Mouse (Mus musculus) midbrain, embryonic 14.5 days (tissue): ENCODE measurements around the gene Tnfaip8l3. TPM values are rescaled to one million over a fixed set of nuclear protein-coding genes. Genes with fewer than 3 reads are reported as not detected.

Source experiments
- ATAC-seq: fragments of 200-750 bp; cut with Nextera tagmentation; 2 replicates; pipeline ENCODE4 v1.8.0; 2017; ENCODE audit warnings: moderate number of reproducible peaks, moderate library complexity; ENCODE audit not compliant: low FRiP score, low TSS enrichment
- DNase-seq: peaks from one replicate; pipeline ENCODE4 v3.0.0-alpha.2; 2015
- H3K27ac ChIP-seq: fragments of 300-500 bp; sonication (generic); replicated peaks from 2 replicates; pipeline ENCODE4 v1.5.1; 2014; ENCODE audit warnings: mild to moderate bottlenecking, low read depth, low read length, moderate library complexity
- H3K27me3 ChIP-seq: fragments of 300-500 bp; sonication (generic); 2 replicates; pipeline ENCODE4 v1.6.1; 2014; ENCODE audit warnings: low read length, control low read depth, mixed read lengths; ENCODE audit not compliant: control insufficient read depth, insufficient read depth
- H3K36me3 ChIP-seq: fragments of 300-500 bp; sonication (generic); 2 replicates; pipeline ENCODE4 v1.6.1; 2014; ENCODE audit warnings: low read length, control low read depth; ENCODE audit not compliant: control insufficient read depth, insufficient read depth
- H3K4me1 ChIP-seq: fragments of 300-500 bp; sonication (generic); 2 replicates; pipeline ENCODE4 v1.6.1; 2014; ENCODE audit warnings: mild to moderate bottlenecking, antibody characterized with exemption, low read length, control low read depth; ENCODE audit not compliant: control insufficient read depth, insufficient read depth
- H3K4me2 ChIP-seq: fragments of 300-500 bp; sonication (generic); 2 replicates; pipeline ENCODE4 v1.6.1; 2014; ENCODE audit warnings: mild to moderate bottlenecking, low read length, moderate library complexity
- H3K4me3 ChIP-seq: fragments of 300-500 bp; sonication (generic); replicated peaks from 2 replicates; pipeline ENCODE4 v1.5.1; 2014; ENCODE audit warnings: low read depth, low read length
- H3K9ac ChIP-seq: fragments of 300-500 bp; sonication (generic); replicated peaks from 2 replicates; pipeline ENCODE4 v1.6.1; 2014; ENCODE audit warnings: mild to moderate bottlenecking, low read length, moderate library complexity
- H3K9me3 ChIP-seq: fragments of 300-500 bp; sonication (generic); 2 replicates; pipeline ENCODE4 v1.6.1; 2016; ENCODE audit warnings: low read length, control low read depth, mixed read lengths; ENCODE audit not compliant: control insufficient read depth
- WGBS: fragments of 180-500 bp; shearing (Covaris S2); extraction: QIAGEN DNeasy Blood & Tissue Kit; methylation state at CpG from one replicate; pipeline ENCODE4 v1.1.7; 2014; 5-methylcytosine and 5-hydroxymethylcytosine counted together
- polyA plus RNA-seq: library from polyadenylated mRNA; unstranded; fragments of >200 nt; fragmentation: Nextera tagmentation; extraction: Ambion mirVana; gene quantifications from 2 replicates; pipeline ENCODE4 v1.2.1, GENCODE M21; 2014

The Tnfaip8l3 gene
- 0.36 and 0.65 TPM in 2 replicates for polyA plus RNA-seq

- Histone ChIP-seq H3K4me2 (peak within 1 kb of the TSS; percentile 99), H3K36me3 (no peaks in the 10 kb centered on the region), H3K9me3 (no peaks in the 10 kb centered on the region), H3K27me3 (peaks cover 16% of the 10 kb centered on the region), H3K4me1 (peaks cover 17% of the 10 kb centered on the region), H3K27ac (no peak within 1 kb of the TSS), H3K9ac (peak within 1 kb of the TSS; percentile 60), H3K4me3 (peak within 1 kb of the TSS; percentile 54)
- ATAC-seq (peak; percentile 62), DNase-seq (peak; percentile 63)
- WGBS: under 1% methylated on average over 35 of the region's 35 CpGs
Measured at GRCm38 (mm10) chr9:54068032-54068649, at the start of gene Tnfaip8l3. Gene Tnfaip8l3 (minus strand): TSS chr9:54068388.

- Histone ChIP-seq H3K36me3 (no peaks in the 10 kb centered on the region), H3K27me3 (no peaks in the 10 kb centered on the region), H3K9ac (no peak overlapping the region), H3K4me2 (no peak overlapping the region), H3K4me1 (no peaks in the 10 kb centered on the region), H3K27ac (no peak overlapping the region), H3K4me3 (no peak overlapping the region), H3K9me3 (0 out of 2 replicates have a peak, but pooled peaks cover 8% of the 10 kb centered on the region)
- ATAC-seq (no peak), DNase-seq (peak; percentile 76)
Measured at GRCm38 (mm10) chr9:54112726-54113125, 44.5 kb upstream of the Tnfaip8l3 start.

GRCm38 (mm10) chr9:54098636-54099035 is 30.4 kb upstream of the Tnfaip8l3 start:
- Histone ChIP-seq H3K4me2 (no peak overlapping the region), H3K9me3 (no peaks in the 10 kb centered on the region), H3K27me3 (no peaks in the 10 kb centered on the region), H3K36me3 (no peaks in the 10 kb centered on the region), H3K4me3 (no peak overlapping the region), H3K4me1 (no peaks in the 10 kb centered on the region), H3K27ac (no peak overlapping the region), H3K9ac (no peak overlapping the region)
- DNase-seq (no peak), ATAC-seq (no peak)

- no peak overlapping the region for H3K27ac ChIP-seq
- H3K9me3 ChIP-seq: no peaks in the 10 kb centered on the region
- H3K4me2 ChIP-seq: no peak overlapping the region
- H3K27me3 ChIP-seq: no peaks in the 10 kb centered on the region
- ATAC-seq (no peak), DNase-seq (no peak)
- H3K36me3 ChIP-seq: no peaks in the 10 kb centered on the region
- H3K9ac ChIP-seq: no peak overlapping the region
- H3K4me3 ChIP-seq: no peak overlapping the region
- no peaks in the 10 kb centered on the region for H3K4me1 ChIP-seq
- WGBS: 87% methylated on average over 6 of the region's 6 CpGs
Measured at GRCm38 (mm10) chr9:54097091-54097490, 28.9 kb upstream of the Tnfaip8l3 start.

GRCm38 (mm10) chr9:54084245-54084644 is 16.1 kb upstream of the Tnfaip8l3 start:
- WGBS: 78% methylated on average over 3 of the region's 3 CpGs

GRCm38 (mm10) chr9:54077740-54078139 is 9.6 kb upstream of the Tnfaip8l3 start:
- Histone ChIP-seq H3K4me1 (no peaks in the 10 kb centered on the region), H3K36me3 (no peaks in the 10 kb centered on the region), H3K4me3 (no peak overlapping the region), H3K27me3 (no peaks in the 10 kb centered on the region), H3K27ac (no peak overlapping the region), H3K9ac (no peak overlapping the region), H3K9me3 (no peaks in the 10 kb centered on the region), H3K4me2 (no peak overlapping the region)
- WGBS: 89% methylated on average over 2 of the region's 2 CpGs
- ATAC-seq (no peak), DNase-seq (no peak)

More at GRCm38 (mm10) chr9:54084245-54084644, 16.1 kb upstream of the Tnfaip8l3 start:
- Histone ChIP-seq H3K4me1 (no peaks in the 10 kb centered on the region), H3K36me3 (no peaks in the 10 kb centered on the region), H3K27me3 (no peaks in the 10 kb centered on the region), H3K9ac (no peak overlapping the region), H3K9me3 (no peaks in the 10 kb centered on the region), H3K4me2 (no peak overlapping the region), H3K27ac (no peak overlapping the region), H3K4me3 (no peak overlapping the region)
- DNase-seq (no peak), ATAC-seq (no peak)

- ATAC-seq (no peak), DNase-seq (no peak)
- no peak overlapping the region for H3K4me2 ChIP-seq
- H3K9ac ChIP-seq: no peak overlapping the region
- WGBS: 90% methylated on average over 3 of the region's 3 CpGs
- no peak overlapping the region for H3K4me3 ChIP-seq
- no peaks in the 10 kb centered on the region for H3K27me3 ChIP-seq
- no peaks in the 10 kb centered on the region for H3K9me3 ChIP-seq
- no peaks in the 10 kb centered on the region for H3K36me3 ChIP-seq
- no peaks in the 10 kb centered on the region for H3K4me1 ChIP-seq
- no peak overlapping the region for H3K27ac ChIP-seq
Measured at GRCm38 (mm10) chr9:54074901-54075300, 6.7 kb upstream of the Tnfaip8l3 start.

- Histone ChIP-seq H3K9ac (no peak overlapping the region), H3K9me3 (no peaks in the 10 kb centered on the region), H3K27me3 (0 out of 2 replicates have a peak, but pooled peaks cover 3% of the 10 kb centered on the region), H3K36me3 (no peaks in the 10 kb centered on the region), H3K4me3 (no peak overlapping the region), H3K27ac (no peak overlapping the region), H3K4me2 (no peak overlapping the region), H3K4me1 (peaks cover 6% of the 10 kb centered on the region)
- DNase-seq: no peak
- ATAC-seq: no peak
- WGBS: 86% methylated on average over 4 of the region's 4 CpGs
Measured at GRCm38 (mm10) chr9:54073688-54074087, 5.5 kb upstream of the Tnfaip8l3 start.

- Histone ChIP-seq H3K36me3 (no peaks in the 10 kb centered on the region), H3K9me3 (no peaks in the 10 kb centered on the region), H3K9ac (no peak overlapping the region), H3K4me3 (no peak overlapping the region), H3K4me2 (no peak overlapping the region), H3K4me1 (peaks cover 17% of the 10 kb centered on the region), H3K27ac (no peak overlapping the region), H3K27me3 (peaks cover 16% of the 10 kb centered on the region)
- ATAC-seq (no peak), DNase-seq (no peak)
- WGBS: 83% methylated on average over 7 of the region's 7 CpGs
Measured at GRCm38 (mm10) chr9:54071474-54072095, 3.4 kb upstream of the Tnfaip8l3 start.
